Mouse (Mus musculus): ENCODE data around the gene Rae1. TPM values are rescaled to one million over a fixed set of nuclear protein-coding genes. Genes with fewer than 3 reads are reported as not detected.

Gene Rae1
- 150 and 155 TPM in 2 replicates for polyA plus RNA-seq (2016; fragmentation: Nextera tagmentation; extraction: Ambion mirVana)

GRCm38 (mm10) chr2:172999630-173000284, at the start of gene Rae1:
Rae1 (plus strand) TSS chr2:173000117.
- peaks cover 28% of the 10 kb centered on the region for H3K36me3 ChIP-seq
- peak within 1 kb of the TSS; percentile 92 for H3K27ac ChIP-seq
- H3K4me2 ChIP-seq (replicated peaks), result peak within 1 kb of the TSS; percentile 99
- peaks cover 17% of the 10 kb centered on the region for H3K4me1 ChIP-seq
- under 1% methylated on average over 45 of the region's 45 CpGs for WGBS
- peak; percentile 93 for ATAC-seq (ENCODE audit: insufficient number of reproducible peaks, insufficient read depth, low FRiP score, low TSS enrichment)
- H3K9me3 ChIP-seq, result no peaks in the 10 kb centered on the region
- H3K27me3 ChIP-seq, result 0 out of 2 replicates have a peak, but pooled peaks cover 8% of the 10 kb centered on the region
- peak within 1 kb of the TSS; percentile 95 for H3K9ac ChIP-seq
- H3K4me3 ChIP-seq, result peak within 1 kb of the TSS; percentile 96

GRCm38 (mm10) chr2:172950119-172950676, 49.7 kb upstream of the Rae1 start:
- Histone ChIP-seq H3K27me3 (no peaks in the 10 kb centered on the region), H3K9ac (no peak overlapping the region), H3K4me1 (peaks cover 12% of the 10 kb centered on the region), H3K27ac (peak overlapping the region; percentile 51; the same call in 1 of the 2 replicates), H3K36me3 (no peaks in the 10 kb centered on the region), H3K9me3 (no peaks in the 10 kb centered on the region), H3K4me3 (no peak overlapping the region), H3K4me2 (replicated peaks) (no peak overlapping the region)
- 60% methylated on average over 9 of the region's 9 CpGs for WGBS
- no peak for ATAC-seq (ENCODE audit: insufficient number of reproducible peaks, insufficient read depth, low FRiP score, low TSS enrichment)

- no peak for ATAC-seq (ENCODE audit: insufficient number of reproducible peaks, insufficient read depth, low FRiP score, low TSS enrichment)
- Histone ChIP-seq H3K4me2 (replicated peaks) (no peak overlapping the region), H3K27ac (no peak overlapping the region), H3K9me3 (no peaks in the 10 kb centered on the region), H3K4me1 (peaks cover 12% of the 10 kb centered on the region), H3K27me3 (no peaks in the 10 kb centered on the region), H3K36me3 (no peaks in the 10 kb centered on the region), H3K9ac (no peak overlapping the region), H3K4me3 (no peak overlapping the region)
- 24% methylated on average over 11 of the region's 11 CpGs for WGBS
Observed at GRCm38 (mm10) chr2:172950722-172951121, 49.2 kb upstream of the Rae1 start.

- Histone ChIP-seq H3K9me3 (peaks cover 6% of the 10 kb centered on the region; the same call in 1 of the 2 replicates), H3K4me2 (replicated peaks) (no peak overlapping the region), H3K9ac (no peak overlapping the region), H3K36me3 (no peaks in the 10 kb centered on the region), H3K4me1 (peaks cover 12% of the 10 kb centered on the region), H3K4me3 (no peak overlapping the region), H3K27me3 (no peaks in the 10 kb centered on the region), H3K27ac (no peak overlapping the region)
- 87% methylated on average over 2 of the region's 2 CpGs for WGBS
- no peak for ATAC-seq (ENCODE audit: insufficient number of reproducible peaks, insufficient read depth, low FRiP score, low TSS enrichment)
Observed at GRCm38 (mm10) chr2:172951976-172952375, 47.9 kb upstream of the Rae1 start.

GRCm38 (mm10) chr2:172958579-172958978, 41.3 kb upstream of the Rae1 start:
- Histone ChIP-seq H3K4me3 (no peak overlapping the region), H3K27ac (peak overlapping the region; percentile 64)

GRCm38 (mm10) chr2:172959006-172959768, 40.7 kb upstream of the Rae1 start:
- peaks cover 6% of the 10 kb centered on the region; the same call in 1 of the 2 replicates for H3K9me3 ChIP-seq
- no peak overlapping the region for H3K27ac ChIP-seq
- H3K9ac ChIP-seq, result no peak overlapping the region
- no peaks in the 10 kb centered on the region for H3K27me3 ChIP-seq
- no peak overlapping the region for H3K4me3 ChIP-seq
- no peak for ATAC-seq (ENCODE audit: insufficient number of reproducible peaks, insufficient read depth, low FRiP score, low TSS enrichment)
- H3K36me3 ChIP-seq, result no peaks in the 10 kb centered on the region
- H3K4me1 ChIP-seq, result peaks cover 15% of the 10 kb centered on the region
- H3K4me2 ChIP-seq (replicated peaks), result no peak overlapping the region
- 45% methylated on average over 13 of the region's 13 CpGs for WGBS

More at GRCm38 (mm10) chr2:172958579-172958978, 41.3 kb upstream of the Rae1 start:
- H3K27me3 ChIP-seq, result no peaks in the 10 kb centered on the region
- peaks cover 15% of the 10 kb centered on the region for H3K4me1 ChIP-seq
- no peak for ATAC-seq (ENCODE audit: insufficient number of reproducible peaks, insufficient read depth, low FRiP score, low TSS enrichment)
- H3K4me2 ChIP-seq (replicated peaks), result no peak overlapping the region
- WGBS, result 18% methylated on average over 5 of the region's 5 CpGs
- H3K36me3 ChIP-seq, result no peaks in the 10 kb centered on the region
- peaks cover 6% of the 10 kb centered on the region; the same call in 1 of the 2 replicates for H3K9me3 ChIP-seq
- H3K9ac ChIP-seq, result no peak overlapping the region; the same call in 1 of the 2 replicates

- Histone ChIP-seq H3K27me3 (no peaks in the 10 kb centered on the region), H3K36me3 (no peaks in the 10 kb centered on the region), H3K4me3 (no peak overlapping the region), H3K9ac (no peak overlapping the region), H3K4me2 (replicated peaks) (no peak overlapping the region), H3K27ac (no peak overlapping the region), H3K4me1 (peaks cover 18% of the 10 kb centered on the region), H3K9me3 (peaks cover 6% of the 10 kb centered on the region; the same call in 1 of the 2 replicates)
- ATAC-seq (ENCODE audit: insufficient number of reproducible peaks, insufficient read depth, low FRiP score, low TSS enrichment), result no peak
- WGBS, result 86% methylated on average over 3 of the region's 3 CpGs
Observed at GRCm38 (mm10) chr2:172960350-172960749, 39.6 kb upstream of the Rae1 start.

- peaks cover 18% of the 10 kb centered on the region for H3K4me1 ChIP-seq
- no peak overlapping the region for H3K27ac ChIP-seq
- 59% methylated on average over 6 of the region's 6 CpGs for WGBS
Observed at GRCm38 (mm10) chr2:172961211-172961610, 38.7 kb upstream of the Rae1 start.

GRCm38 (mm10) chr2:172965249-172965648, 34.7 kb upstream of the Rae1 start:
- H3K4me2 ChIP-seq (replicated peaks), result no peak overlapping the region
- no peak overlapping the region for H3K27ac ChIP-seq
- no peaks in the 10 kb centered on the region for H3K27me3 ChIP-seq
- no peak for ATAC-seq (ENCODE audit: insufficient number of reproducible peaks, insufficient read depth, low FRiP score, low TSS enrichment)
- H3K4me3 ChIP-seq, result no peak overlapping the region
- no peaks in the 10 kb centered on the region for H3K36me3 ChIP-seq
- no peak overlapping the region for H3K9ac ChIP-seq
- WGBS, result 21% methylated on average over 11 of the region's 11 CpGs
- H3K4me1 ChIP-seq, result 0 out of 2 replicates have a peak, but pooled peaks cover 3% of the 10 kb centered on the region
- H3K9me3 ChIP-seq, result no peaks in the 10 kb centered on the region

More at GRCm38 (mm10) chr2:172961211-172961610, 38.7 kb upstream of the Rae1 start:
- Histone ChIP-seq H3K4me2 (replicated peaks) (no peak overlapping the region), H3K27me3 (no peaks in the 10 kb centered on the region), H3K9ac (no peak overlapping the region), H3K9me3 (peaks cover 2% of the 10 kb centered on the region; the same call in 1 of the 2 replicates), H3K36me3 (no peaks in the 10 kb centered on the region), H3K4me3 (no peak overlapping the region)
- ATAC-seq (ENCODE audit: insufficient number of reproducible peaks, insufficient read depth, low FRiP score, low TSS enrichment), result no peak

GRCm38 (mm10) chr2:172966480-172966879, 33.4 kb upstream of the Rae1 start:
- Histone ChIP-seq H3K9me3 (no peaks in the 10 kb centered on the region), H3K27ac (no peak overlapping the region), H3K9ac (no peak overlapping the region), H3K4me2 (replicated peaks) (no peak overlapping the region), H3K36me3 (no peaks in the 10 kb centered on the region), H3K4me3 (no peak overlapping the region), H3K4me1 (0 out of 2 replicates have a peak, but pooled peaks cover 3% of the 10 kb centered on the region), H3K27me3 (no peaks in the 10 kb centered on the region)
- 90% methylated on average over 5 of the region's 5 CpGs for WGBS
- no peak for ATAC-seq (ENCODE audit: insufficient number of reproducible peaks, insufficient read depth, low FRiP score, low TSS enrichment)

GRCm38 (mm10) chr2:172971865-172972264, 28.1 kb upstream of the Rae1 start:
- no peaks in the 10 kb centered on the region for H3K27me3 ChIP-seq
- no peak overlapping the region for H3K4me2 ChIP-seq (replicated peaks)
- no peaks in the 10 kb centered on the region for H3K9me3 ChIP-seq
- no peak overlapping the region for H3K9ac ChIP-seq
- H3K36me3 ChIP-seq, result no peaks in the 10 kb centered on the region
- no peak for ATAC-seq (ENCODE audit: insufficient number of reproducible peaks, insufficient read depth, low FRiP score, low TSS enrichment)
- no peak overlapping the region for H3K27ac ChIP-seq
- no peak overlapping the region for H3K4me3 ChIP-seq
- WGBS, result 84% methylated on average over 2 of the region's 2 CpGs
- peaks cover 21% of the 10 kb centered on the region for H3K4me1 ChIP-seq

Measured in embryonic facial prominence, embryonic 12.5 days (tissue).